Mouse (Mus musculus): ENCODE results near the gene Atp5h.

DNA sequence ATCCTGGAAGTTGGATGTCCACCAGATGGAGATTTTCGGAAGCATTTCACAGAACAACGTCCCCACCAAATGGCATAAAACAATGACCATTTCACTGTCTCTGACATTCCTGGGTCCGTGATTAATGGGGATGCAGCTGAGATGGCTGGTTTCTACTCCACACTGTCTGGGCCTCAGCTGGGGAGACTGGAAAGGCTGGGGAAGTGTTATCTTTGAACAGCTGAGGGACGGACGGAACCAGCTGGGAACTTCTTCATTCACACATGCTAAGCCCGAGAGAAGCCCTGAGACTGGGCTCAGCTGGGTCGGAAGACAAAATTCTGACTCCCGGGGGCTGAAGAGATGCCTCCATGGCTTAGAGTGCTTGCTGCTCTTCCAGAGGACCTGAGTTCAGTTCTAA lies 48.4 kb downstream of the Atp5h start:
- TF ChIP-seq GATA1 (IDR thresholded peaks at IDR 0.05; ENCODE audit: borderline replicate concordance, low read length) (no peak), CTCF (IDR thresholded peaks at IDR 0.05; ENCODE audit: low read depth, low read length) (no peak), TAL1 (conservative IDR thresholded peaks at IDR 0.05; ENCODE audit: low read depth, low read length) (no peak), POLR2AphosphoS5 (IDR thresholded peaks at IDR 0.05; ENCODE audit: insufficient replicate concordance, low read depth, low read length) (no peak)

All from G1E (cell line).